Mouse (Mus musculus) ES-Bruce4 (cell line): ENCODE measurements around the gene Slc11a1.

ENCODE experiments used
- CTCF ChIP-seq: IDR thresholded peaks from one replicate; pipeline ENCODE4 v1.8.1; 2011; ENCODE audit warnings: low read depth, low read length
- EP300 ChIP-seq: IDR thresholded peaks from 2 replicates; pipeline ENCODE4 v1.6.1; 2011; ENCODE audit warnings: low read depth, low read length; ENCODE audit not compliant: insufficient read depth

GRCm38 (mm10) chr1:74397919-74398451 lies 23.0 kb downstream of the Slc11a1 start:
- TF ChIP-seq CTCF, result peak; percentile 46
- no peak for TF ChIP-seq EP300
